Mouse (Mus musculus) heart, embryonic 10.5 days (tissue): ENCODE results near the gene Arnt. TPM values are rescaled to one million over a fixed set of nuclear protein-coding genes. Genes with fewer than 3 reads are reported as not detected.

Experiments used
- DNase-seq: peaks from one replicate; pipeline ENCODE4 v3.0.0-alpha.2; 2017; ENCODE audit warnings: low spot score
- H3K27ac ChIP-seq: fragments of 300-500 bp; sonication (generic); 2 replicates; pipeline ENCODE4 v1.5.1; 2016; ENCODE audit warnings: mild to moderate bottlenecking
- H3K27me3 ChIP-seq: fragments of 300-500 bp; sonication (generic); 2 replicates; pipeline ENCODE4 v1.6.1; 2016; ENCODE audit warnings: mild to moderate bottlenecking; ENCODE audit not compliant: poor library complexity, insufficient read depth, severe bottlenecking
- H3K36me3 ChIP-seq: fragments of 300-500 bp; sonication (generic); 2 replicates; pipeline ENCODE4 v1.6.1; 2016; ENCODE audit warnings: mild to moderate bottlenecking, moderate library complexity
- H3K4me1 ChIP-seq: fragments of 300-500 bp; sonication (generic); 2 replicates; pipeline ENCODE4 v1.6.1; 2016; ENCODE audit warnings: mild to moderate bottlenecking
- H3K4me3 ChIP-seq: fragments of 300-500 bp; sonication (generic); 2 replicates; pipeline ENCODE4 v1.5.1; 2016; ENCODE audit warnings: mild to moderate bottlenecking, moderate library complexity
- H3K9me3 ChIP-seq: fragments of 300-500 bp; sonication (generic); 2 replicates; pipeline ENCODE4 v1.6.1; 2016; ENCODE audit warnings: mild to moderate bottlenecking, moderate library complexity
- WGBS: fragments of 180-500 bp; shearing (Covaris S2); methylation state at CpG from one replicate; pipeline ENCODE4 v1.1.7; 2016; 5-methylcytosine and 5-hydroxymethylcytosine counted together
- polyA plus RNA-seq: library from polyadenylated mRNA; unstranded; fragments of >200 nt; fragmentation: Nextera tagmentation; extraction: Ambion mirVana; gene quantifications from 2 replicates; pipeline ENCODE4 v1.2.1, GENCODE M21; 2016

The Arnt gene
- polyA plus RNA-seq, 1 experiment from 2014 or later, result 30.1 TPM

DNA sequence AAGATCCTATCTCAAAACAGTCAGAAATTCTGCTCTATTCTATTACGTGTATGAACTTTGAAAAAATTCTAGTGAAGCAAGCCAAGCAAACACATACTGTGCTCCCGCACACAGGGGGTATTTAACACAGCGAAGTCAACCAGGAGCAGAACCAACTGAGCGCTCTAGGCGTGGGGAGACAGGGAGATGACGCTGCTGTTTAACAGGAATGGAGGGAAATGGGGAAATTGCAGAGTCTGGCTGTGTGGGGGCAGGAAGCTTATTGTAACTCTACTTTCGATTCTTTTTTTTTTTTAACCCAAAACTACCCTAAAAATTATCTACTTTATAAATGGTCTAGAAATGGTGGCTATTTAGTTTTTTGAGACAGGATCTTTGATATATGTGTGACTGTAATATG lies 84.7 kb downstream of the Arnt start:
- DNase-seq, result no peak
- Histone ChIP-seq H3K27ac (peak overlapping the region; percentile 70), H3K9me3 (no peaks in the 10 kb centered on the region), H3K36me3 (no peaks in the 10 kb centered on the region), H3K4me1 (peaks cover 16% of the 10 kb centered on the region), H3K4me3 (no peak overlapping the region), H3K27me3 (no peaks in the 10 kb centered on the region)
- WGBS, result 71% methylated on average over 7 of the region's 7 CpGs

DNA sequence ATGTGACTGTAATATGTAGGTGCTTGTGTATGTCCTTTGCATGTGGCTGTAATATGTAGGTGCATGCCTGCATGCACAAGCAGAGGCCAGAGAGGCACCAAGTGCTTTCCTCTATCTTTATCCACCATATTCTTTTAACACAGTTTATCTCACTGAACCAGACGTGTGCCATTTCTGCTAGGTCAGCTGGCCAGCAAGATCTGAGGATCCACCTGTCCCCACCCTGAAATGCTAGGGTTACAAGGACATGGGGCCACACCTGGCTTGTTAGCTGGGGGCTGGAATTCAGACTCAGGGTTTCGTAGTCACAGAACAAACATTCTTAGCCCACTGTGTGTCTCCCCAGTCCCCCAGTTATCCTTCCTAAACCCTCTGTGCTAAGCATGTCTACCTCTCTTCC lies 85.1 kb downstream of the Arnt start:
- Histone ChIP-seq H3K4me3 (no peak overlapping the region), H3K9me3 (no peaks in the 10 kb centered on the region), H3K36me3 (no peaks in the 10 kb centered on the region), H3K4me1 (peaks cover 17% of the 10 kb centered on the region), H3K27me3 (no peaks in the 10 kb centered on the region), H3K27ac (peak overlapping the region; percentile 70)
- DNase-seq, result peak; percentile 91
- 55% methylated on average over 2 of the region's 2 CpGs for WGBS

DNA sequence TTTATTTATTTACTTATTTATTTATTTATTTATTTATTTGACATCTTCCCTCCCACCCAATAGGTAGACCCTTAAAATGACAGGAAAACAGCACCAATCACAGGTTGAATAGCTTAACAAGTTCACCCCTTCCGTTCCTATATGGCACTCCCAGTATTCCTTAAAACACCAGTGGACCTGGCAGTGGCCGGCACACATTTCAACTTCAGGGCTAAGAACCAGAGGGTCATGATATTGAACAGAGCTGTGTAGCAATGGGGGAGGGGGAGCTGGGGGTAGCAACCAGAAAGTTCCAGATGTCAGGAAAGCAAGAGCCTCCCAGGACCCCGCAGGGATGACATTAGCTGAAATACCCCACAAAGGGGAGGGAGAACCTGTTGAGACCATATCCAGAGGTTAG lies 85.9 kb downstream of the Arnt start:
- Histone ChIP-seq H3K4me1 (peaks cover 17% of the 10 kb centered on the region), H3K36me3 (no peaks in the 10 kb centered on the region), H3K27me3 (no peaks in the 10 kb centered on the region), H3K4me3 (no peak overlapping the region), H3K27ac (peak overlapping the region; percentile 64; the same call in 1 of the 2 replicates), H3K9me3 (no peaks in the 10 kb centered on the region)
- no peak for DNase-seq
- WGBS, result 86% methylated on average over 3 of the region's 3 CpGs

DNA sequence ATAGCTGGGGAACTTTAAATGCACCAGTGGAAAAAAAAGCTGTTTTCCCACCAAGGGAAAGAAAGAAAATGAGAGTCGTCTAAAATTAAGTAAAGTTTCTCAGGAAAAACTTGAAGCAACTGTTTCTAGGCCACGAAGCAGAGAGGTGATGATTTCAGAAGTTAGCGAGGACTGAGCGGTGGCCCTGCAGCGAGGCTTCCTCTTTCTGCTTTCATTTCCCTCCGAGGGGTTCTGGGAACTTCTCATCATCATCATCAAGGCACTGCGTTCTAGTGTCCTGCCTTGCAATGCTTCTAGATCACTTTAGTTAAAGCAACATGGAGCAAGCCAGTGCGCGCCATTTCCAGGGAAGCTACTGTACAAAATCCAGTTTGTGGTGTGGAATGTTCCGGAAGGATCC lies 87.0 kb downstream of the Arnt start:
- Histone ChIP-seq H3K4me3 (no peak overlapping the region), H3K27me3 (no peaks in the 10 kb centered on the region), H3K27ac (0 out of 2 replicates have a peak overlapping the region, but pooled peaks have one; percentile 11), H3K9me3 (no peaks in the 10 kb centered on the region), H3K36me3 (no peaks in the 10 kb centered on the region), H3K4me1 (peaks cover 17% of the 10 kb centered on the region)
- no peak for DNase-seq
- 85% methylated on average over 10 of the region's 10 CpGs for WGBS

DNA sequence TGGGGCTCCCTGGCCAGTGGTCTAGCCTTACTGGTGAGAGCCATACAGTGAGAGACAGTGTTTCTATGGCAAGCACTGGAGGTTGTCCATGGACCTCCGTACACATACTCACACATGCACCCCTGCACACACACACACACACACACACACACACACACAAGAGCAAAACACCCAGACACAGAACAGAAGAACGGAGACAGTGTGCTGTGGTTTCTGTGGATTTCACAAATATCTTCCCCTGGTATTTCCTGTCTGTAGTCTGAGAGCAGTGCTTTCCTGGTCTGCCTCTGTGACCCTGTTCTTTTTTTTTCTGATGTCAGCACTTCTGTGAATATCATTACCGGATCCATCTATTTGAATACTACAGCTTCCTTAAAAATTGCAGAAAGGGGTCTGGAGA lies 89.5 kb downstream of the Arnt start:
- 0 out of 2 replicates have a peak overlapping the region, but pooled peaks have one; percentile 30 for H3K27ac ChIP-seq
- no peak for DNase-seq
- no peaks in the 10 kb centered on the region for H3K36me3 ChIP-seq
- WGBS, result 64% methylated on average over 3 of the region's 3 CpGs
- no peak overlapping the region for H3K4me3 ChIP-seq
- H3K9me3 ChIP-seq, result no peaks in the 10 kb centered on the region
- H3K27me3 ChIP-seq, result no peaks in the 10 kb centered on the region
- H3K4me1 ChIP-seq, result peaks cover 11% of the 10 kb centered on the region; the same call in 1 of the 2 replicates

DNA sequence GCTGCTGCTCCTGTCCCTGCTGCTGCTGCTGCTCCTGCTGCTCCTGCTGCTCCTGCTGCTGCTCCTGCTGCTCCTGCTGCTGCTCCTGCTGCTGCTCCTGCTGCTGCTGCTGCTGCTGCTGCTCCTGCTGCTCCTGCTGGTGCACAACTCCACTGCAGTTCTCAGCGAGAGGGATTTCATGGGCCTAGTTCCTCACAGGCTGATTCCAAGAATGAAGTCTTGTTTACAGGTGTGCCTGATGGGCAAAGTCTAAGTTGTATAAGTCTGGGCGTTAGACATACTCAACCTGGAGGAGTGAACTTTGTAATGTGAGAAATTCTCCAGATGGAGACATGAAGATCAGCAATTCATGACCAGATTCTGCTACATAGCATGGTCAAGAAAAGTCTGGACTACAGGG lies 90.5 kb downstream of the Arnt start:
- no peak for DNase-seq

DNA sequence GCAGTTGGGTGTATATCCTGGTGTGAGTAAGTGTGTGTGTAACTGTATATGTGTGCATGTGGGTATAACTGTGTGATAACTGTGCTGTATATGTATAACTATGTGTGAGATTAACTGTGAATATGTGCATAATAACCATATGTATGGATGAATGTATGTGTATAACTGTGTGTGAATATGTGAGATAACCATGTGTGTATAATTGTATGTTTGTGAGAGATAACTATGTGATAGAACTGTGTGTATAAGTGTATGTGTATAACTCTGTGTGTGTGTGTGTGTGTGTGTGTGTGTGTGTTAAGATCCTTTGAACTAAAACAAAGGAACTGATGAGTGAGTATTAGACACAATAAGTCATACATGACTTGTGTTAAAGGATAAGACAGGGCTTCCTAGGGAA lies 91.9 kb downstream of the Arnt start:
- no peaks in the 10 kb centered on the region for H3K36me3 ChIP-seq
- no peak overlapping the region for H3K27ac ChIP-seq
- H3K27me3 ChIP-seq, result no peaks in the 10 kb centered on the region
- DNase-seq, result no peak
- H3K4me1 ChIP-seq, result peaks cover 11% of the 10 kb centered on the region; the same call in 1 of the 2 replicates
- no peaks in the 10 kb centered on the region for H3K9me3 ChIP-seq
- H3K4me3 ChIP-seq, result no peak overlapping the region

More for the DNA sequence above, 90.5 kb downstream of the Arnt start:
- H3K9me3 ChIP-seq, result no peaks in the 10 kb centered on the region
- 63% methylated on average over 2 of the region's 2 CpGs for WGBS
- no peaks in the 10 kb centered on the region for H3K36me3 ChIP-seq
- no peak overlapping the region for H3K4me3 ChIP-seq
- no peak overlapping the region for H3K27ac ChIP-seq
- H3K4me1 ChIP-seq, result peaks cover 11% of the 10 kb centered on the region; the same call in 1 of the 2 replicates
- H3K27me3 ChIP-seq, result no peaks in the 10 kb centered on the region

DNA sequence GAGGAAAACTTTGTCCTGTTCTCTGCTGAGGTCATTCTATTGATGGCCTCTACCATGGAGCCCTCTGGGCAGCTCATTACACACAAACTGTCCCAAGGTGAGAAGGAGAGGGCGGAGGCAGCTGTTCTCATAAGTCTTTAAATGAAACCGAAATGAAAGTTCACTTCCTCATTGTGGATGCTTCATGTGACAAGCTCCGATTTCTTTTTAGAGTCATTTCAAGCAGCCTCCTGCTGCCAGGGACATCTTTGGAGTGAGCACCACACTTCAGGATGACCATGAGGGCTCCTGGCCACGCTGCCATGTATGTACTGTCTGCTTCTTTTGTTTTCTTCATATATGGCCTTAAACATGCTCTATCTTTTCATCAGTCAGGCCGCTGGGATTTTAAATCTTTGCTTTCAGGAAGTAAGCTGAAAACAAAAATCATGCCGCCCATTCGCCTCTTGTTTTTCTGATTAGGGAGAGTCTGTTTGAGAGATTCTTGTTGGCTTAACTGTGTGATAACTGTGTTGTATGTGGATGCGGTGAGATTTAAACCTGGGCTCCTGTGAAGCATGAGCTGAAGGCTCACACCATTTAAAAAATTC lies 92.5 kb downstream of the Arnt start, which contains the start of gene Ctss:
TSS of gene Ctss (plus strand) at position 165 of the 590 bp plus-strand sequence.
- WGBS, result 85% methylated on average over 8 of the region's 8 CpGs
- no peaks in the 10 kb centered on the region for H3K9me3 ChIP-seq
- no peak within 1 kb of the TSS for H3K4me3 ChIP-seq
- no peak within 1 kb of the TSS for H3K27ac ChIP-seq
- DNase-seq, result no peak
- H3K36me3 ChIP-seq, result no peaks in the 10 kb centered on the region
- no peaks in the 10 kb centered on the region for H3K27me3 ChIP-seq
- peaks cover 11% of the 10 kb centered on the region; the same call in 1 of the 2 replicates for H3K4me1 ChIP-seq

DNA sequence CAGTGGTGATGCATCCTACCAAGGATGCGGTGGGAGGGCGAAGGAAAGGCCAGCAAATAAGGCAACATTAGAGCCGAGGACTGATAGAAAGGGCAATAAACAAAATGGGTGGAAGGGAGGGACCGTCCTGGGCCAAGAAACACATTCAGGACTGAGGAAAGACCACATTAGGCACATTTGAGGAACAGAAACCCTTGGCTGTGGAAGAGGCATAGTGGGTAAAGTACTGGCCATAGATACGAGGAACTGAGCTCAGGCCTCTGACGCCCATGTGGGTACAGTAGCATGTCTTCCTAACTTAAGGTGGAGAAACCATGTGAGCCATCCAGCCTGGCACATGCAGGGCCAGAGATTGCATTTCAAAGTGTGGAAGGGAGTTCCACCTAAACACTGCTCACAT lies 95.6 kb downstream of the Arnt start:
- WGBS, result 81% methylated on average over 6 of the region's 6 CpGs
- H3K27me3 ChIP-seq, result no peaks in the 10 kb centered on the region
- no peak for DNase-seq

DNA sequence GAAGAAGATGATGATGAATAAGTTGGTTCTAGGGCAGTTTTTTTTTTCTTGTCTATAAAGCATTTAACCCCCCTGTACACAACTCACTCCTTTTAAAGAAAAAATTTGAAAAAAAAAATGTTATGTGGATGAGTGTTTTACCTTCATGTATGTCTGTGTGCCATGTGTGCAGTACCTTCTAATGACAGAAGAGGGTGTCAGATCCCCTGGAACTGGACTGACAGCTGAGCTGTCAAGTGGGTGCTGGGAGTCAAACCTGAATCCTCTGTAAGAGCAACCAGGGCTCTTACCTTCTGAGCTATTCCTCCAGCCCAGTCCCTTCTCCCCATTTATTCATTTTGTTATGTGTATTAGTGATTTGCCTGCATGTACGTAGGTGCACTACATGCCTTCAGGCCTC lies 96.8 kb downstream of the Arnt start:
- Histone ChIP-seq H3K27me3 (no peaks in the 10 kb centered on the region), H3K27ac (no peak overlapping the region), H3K36me3 (no peaks in the 10 kb centered on the region), H3K9me3 (no peaks in the 10 kb centered on the region), H3K4me3 (no peak overlapping the region), H3K4me1 (no peaks in the 10 kb centered on the region)
- WGBS, result 96% methylated on average over 1 of the region's 1 CpGs
- no peak for DNase-seq

More for the DNA sequence above, 95.6 kb downstream of the Arnt start:
- H3K9me3 ChIP-seq, result no peaks in the 10 kb centered on the region
- no peak overlapping the region for H3K27ac ChIP-seq
- H3K36me3 ChIP-seq, result no peaks in the 10 kb centered on the region
- no peaks in the 10 kb centered on the region for H3K4me1 ChIP-seq
- no peak overlapping the region for H3K4me3 ChIP-seq

DNA sequence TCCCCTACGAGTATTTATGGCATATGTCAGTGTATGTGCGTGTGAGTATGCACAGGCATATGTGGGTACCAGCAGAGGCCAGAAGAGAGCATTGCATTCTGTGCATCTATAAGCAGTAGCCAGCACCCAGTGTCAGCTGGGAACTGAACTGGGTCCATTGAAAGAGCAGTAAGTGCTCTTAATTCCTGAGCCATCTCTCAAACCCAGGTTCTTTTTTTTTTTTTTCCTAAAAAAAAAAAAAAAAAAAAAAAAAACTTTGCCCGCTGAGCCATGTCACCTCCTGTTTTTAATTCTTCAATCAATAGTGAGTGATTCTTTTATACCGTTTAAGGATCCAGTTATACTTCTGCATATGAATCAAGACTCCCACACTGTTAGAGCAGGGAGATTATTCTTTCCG lies 99.2 kb downstream of the Arnt start:
- WGBS, result 85% methylated on average over 5 of the region's 5 CpGs
- H3K4me3 ChIP-seq, result no peak overlapping the region
- H3K27me3 ChIP-seq, result no peaks in the 10 kb centered on the region
- H3K4me1 ChIP-seq, result no peaks in the 10 kb centered on the region
- no peaks in the 10 kb centered on the region for H3K36me3 ChIP-seq
- H3K27ac ChIP-seq, result no peak overlapping the region
- no peaks in the 10 kb centered on the region for H3K9me3 ChIP-seq
- DNase-seq, result no peak

DNA sequence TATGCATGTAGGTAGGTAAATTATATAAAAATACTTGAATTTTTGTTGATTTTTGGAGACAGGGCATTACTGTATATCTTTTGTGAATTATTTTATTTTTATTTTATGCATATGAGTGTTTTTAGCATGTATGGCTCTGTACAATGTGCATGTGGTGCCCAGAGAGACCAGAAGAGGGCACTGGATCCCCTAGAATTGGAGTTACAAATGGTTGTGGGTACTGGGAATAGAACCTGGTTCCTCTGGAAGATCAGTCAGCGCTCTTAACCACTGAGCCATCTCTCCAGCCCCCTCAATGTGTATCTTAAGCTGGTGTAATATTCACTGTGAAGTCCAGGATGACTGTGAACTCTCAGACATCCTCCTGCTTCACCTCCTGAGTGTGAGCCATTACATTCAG lies 100.7 kb downstream of the Arnt start:
- Histone ChIP-seq H3K27ac (no peak overlapping the region), H3K4me1 (no peaks in the 10 kb centered on the region), H3K4me3 (no peak overlapping the region), H3K27me3 (no peaks in the 10 kb centered on the region), H3K36me3 (no peaks in the 10 kb centered on the region), H3K9me3 (no peaks in the 10 kb centered on the region)
- WGBS, result 87% methylated on average over 1 of the region's 1 CpGs
- DNase-seq, result no peak

DNA sequence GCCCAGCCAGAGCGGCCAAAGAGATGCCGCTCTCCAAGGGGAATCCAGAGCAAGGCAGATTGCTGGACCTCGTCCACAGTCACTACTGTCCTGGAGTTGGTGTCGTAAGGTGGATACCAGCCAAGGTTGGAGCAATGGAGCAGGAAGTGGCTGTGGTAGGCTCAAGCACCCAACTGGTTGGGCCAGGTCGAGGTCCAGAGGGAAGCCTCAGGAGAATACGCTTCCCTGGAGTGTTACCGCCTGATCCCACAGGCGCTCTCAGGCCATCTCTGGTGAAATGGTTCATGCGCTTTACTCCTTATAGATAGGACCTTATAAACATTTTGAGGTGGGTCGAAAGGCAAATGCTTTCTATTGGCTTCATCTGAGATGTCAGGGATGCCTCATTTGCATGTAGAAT lies 104.7 kb downstream of the Arnt start:
- Histone ChIP-seq H3K4me1 (no peaks in the 10 kb centered on the region), H3K4me3 (no peak overlapping the region), H3K36me3 (no peaks in the 10 kb centered on the region), H3K27me3 (no peaks in the 10 kb centered on the region), H3K9me3 (no peaks in the 10 kb centered on the region), H3K27ac (no peak overlapping the region)
- DNase-seq, result no peak
- 84% methylated on average over 10 of the region's 10 CpGs for WGBS

DNA sequence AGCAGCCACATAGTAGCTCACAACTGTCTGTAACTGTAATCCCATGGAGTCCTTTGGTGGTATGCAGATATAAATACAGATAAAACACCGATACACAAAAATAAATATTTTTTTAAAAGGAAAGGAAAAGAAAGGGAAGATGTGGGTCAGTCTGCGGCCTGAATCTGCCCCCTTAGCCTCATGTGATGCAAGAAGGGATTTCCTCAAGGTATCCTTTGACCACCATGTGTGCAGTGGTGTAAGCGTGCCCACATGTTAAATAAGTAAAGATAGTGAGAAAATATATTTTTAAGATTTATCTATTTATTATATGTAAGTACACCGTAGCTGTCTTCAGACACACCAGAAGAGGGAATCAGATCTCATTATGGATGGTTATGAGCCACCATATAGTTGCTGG lies 105.6 kb downstream of the Arnt start:
- no peaks in the 10 kb centered on the region for H3K4me1 ChIP-seq
- no peaks in the 10 kb centered on the region for H3K36me3 ChIP-seq
- no peaks in the 10 kb centered on the region for H3K9me3 ChIP-seq
- DNase-seq, result no peak
- H3K27ac ChIP-seq, result no peak overlapping the region
- H3K4me3 ChIP-seq, result no peak overlapping the region
- 84% methylated on average over 4 of the region's 4 CpGs for WGBS
- H3K27me3 ChIP-seq, result no peaks in the 10 kb centered on the region
